Mouse (Mus musculus) left cerebral cortex, adult 2 months (tissue): ENCODE data around the gene Klhdc8a. TPM values are rescaled to one million over a fixed set of nuclear protein-coding genes. Genes with fewer than 3 reads are reported as not detected.

Experiments
- DNase-seq, 2 experiments: peaks; one replicate each; pipeline ENCODE4 v3.0.0; 2021 to 2022; ENCODE audit warnings: low spot score in 2 of 2, mixed read lengths in 1 of 2; ENCODE audit errors: extremely low spot score in 1 of 2
- H3K27ac ChIP-seq: fragments of 200-600 bp; 2 replicates; pipeline ENCODE4 v1.8.1; 2022
- H3K4me3 ChIP-seq: fragments of 200-600 bp; 2 replicates; pipeline ENCODE4 v1.8.1; 2022
- CTCF ChIP-seq: fragments of 200-600 bp; IDR thresholded peaks from 2 replicates; pipeline ENCODE4 v1.8.1; 2022; ENCODE audit warnings: antibody characterized with exemption, mild to moderate bottlenecking, moderate library complexity
- intact Hi-C: fragments of 180-260 bp; cut with DNase I; formaldehyde crosslinking; loops from one replicate; pipeline ENCODE4 v1.15.1; 2025
- total RNA-seq, 2 experiments: library from RNA; stranded (reverse); gene quantifications; 2 replicates each; pipeline ENCODE4 v1.2.3; 2021

The Klhdc8a gene
- total RNA-seq, 2 experiments from 2014 or later: 12.2 to 13.2 TPM

DNA sequence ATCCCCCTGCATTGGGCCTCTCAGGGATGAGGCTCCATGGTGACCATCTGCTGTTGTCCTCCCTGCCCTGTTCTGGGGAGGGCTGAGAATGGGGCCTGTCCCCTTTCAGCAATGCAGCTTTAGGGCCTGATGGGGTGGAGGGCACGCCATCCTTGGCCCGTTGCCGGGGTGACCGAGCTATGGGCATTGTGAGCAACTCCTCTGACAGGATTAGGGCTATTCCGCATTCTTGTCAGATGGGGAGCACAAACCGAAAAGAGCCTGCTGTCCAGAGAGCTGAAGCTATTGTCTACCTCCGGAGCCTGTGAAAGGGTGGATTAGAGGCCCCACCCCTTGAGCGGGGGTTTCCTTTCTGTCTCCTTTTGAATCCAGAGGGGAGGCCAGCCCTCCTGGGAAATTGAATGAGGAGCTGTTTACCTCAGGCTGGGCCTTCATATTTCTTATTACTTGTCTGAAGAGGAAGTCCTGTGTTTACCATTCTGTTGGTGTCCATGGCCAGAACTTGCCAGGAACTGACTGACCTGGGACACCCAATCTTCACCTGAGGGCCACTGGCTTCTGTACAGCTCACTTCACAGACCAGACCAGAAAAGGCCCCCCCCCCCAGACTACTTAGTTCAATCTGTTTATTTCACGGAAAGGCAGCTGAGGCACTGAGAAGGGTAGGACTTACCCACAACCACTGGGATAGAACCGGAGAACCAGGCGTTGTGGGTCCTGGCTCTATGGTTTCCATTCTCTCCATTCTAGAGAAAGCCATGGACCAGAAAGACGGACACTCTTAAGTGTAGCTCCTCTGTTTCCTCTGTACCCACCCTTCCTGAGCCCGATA is 24.5 kb downstream of the Klhdc8a start:
- Histone ChIP-seq H3K4me3 (no peak overlapping the region), H3K27ac (no peak overlapping the region)
- intact Hi-C loops: no loop called here
- TF ChIP-seq CTCF: no peak
- DNase-seq: no peak

DNA sequence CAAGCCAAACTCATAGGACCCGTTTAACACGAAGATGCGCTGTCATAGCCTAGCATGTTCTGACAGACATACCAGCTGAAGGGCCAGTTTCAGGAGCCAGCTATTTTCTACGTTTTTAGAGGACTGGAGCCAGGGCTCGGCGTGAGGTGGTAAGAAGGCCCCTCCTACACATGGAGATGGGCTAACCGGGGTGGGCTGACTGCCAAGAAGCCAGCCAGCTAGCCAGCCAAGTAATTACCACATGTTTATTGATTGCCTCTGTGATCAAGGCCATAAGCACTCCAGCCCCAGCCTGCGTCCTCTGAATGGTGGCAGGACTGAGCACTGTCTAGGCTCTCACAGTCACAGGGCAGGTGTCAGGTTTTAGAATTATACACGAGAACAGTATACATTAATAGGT is 28.4 kb downstream of the Klhdc8a start:
- H3K27ac ChIP-seq: no peak overlapping the region
- TF ChIP-seq CTCF: no peak
- intact Hi-C loops: no loop called here
- no peak for DNase-seq
- no peak overlapping the region for H3K4me3 ChIP-seq

DNA sequence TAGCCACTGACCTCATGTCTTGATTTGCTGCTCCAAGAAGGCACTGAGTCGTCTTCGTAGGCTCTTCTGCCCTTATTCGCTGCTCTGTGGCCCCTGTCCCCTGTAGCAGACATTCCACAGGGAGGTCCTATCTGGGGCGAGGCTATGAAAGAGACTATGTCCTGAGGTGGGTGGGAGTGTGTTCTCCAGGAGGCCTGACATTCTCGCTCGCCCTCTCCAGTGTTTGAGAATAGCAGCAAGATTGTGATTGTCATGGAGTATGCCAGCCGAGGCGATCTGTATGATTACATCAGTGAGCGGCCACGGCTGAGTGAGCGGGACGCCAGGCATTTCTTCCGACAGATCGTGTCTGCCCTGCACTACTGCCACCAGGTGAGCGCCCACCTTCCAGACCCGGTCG is 29.1 kb downstream of the Klhdc8a start:
- no peak for DNase-seq
- no peak overlapping the region for H3K4me3 ChIP-seq
- no peak for TF ChIP-seq CTCF
- intact Hi-C loops: no loop called here
- H3K27ac ChIP-seq: no peak overlapping the region

DNA sequence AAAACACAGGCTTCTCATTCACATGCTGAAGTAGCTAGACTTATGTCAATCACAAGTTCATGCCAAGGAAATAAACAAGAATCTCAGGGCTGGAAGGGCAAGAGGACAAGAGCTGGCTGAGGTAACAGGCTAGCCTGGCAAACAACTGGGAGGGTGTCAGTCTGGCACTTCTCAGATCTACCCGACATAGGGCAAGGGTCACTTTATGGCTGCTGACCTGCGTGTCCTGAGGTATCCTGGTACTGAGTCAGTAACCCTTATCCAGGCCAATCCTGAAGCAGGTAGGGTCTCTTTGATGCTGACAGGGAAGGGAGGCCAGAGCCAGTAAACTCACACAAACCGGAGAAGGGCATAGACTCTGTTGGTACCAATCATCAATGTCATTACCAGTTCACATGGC is 30.1 kb downstream of the Klhdc8a start:
- Histone ChIP-seq H3K4me3 (no peak overlapping the region), H3K27ac (no peak overlapping the region)
- TF ChIP-seq CTCF: no peak
- intact Hi-C loops: no loop called here
- DNase-seq: no peak

DNA sequence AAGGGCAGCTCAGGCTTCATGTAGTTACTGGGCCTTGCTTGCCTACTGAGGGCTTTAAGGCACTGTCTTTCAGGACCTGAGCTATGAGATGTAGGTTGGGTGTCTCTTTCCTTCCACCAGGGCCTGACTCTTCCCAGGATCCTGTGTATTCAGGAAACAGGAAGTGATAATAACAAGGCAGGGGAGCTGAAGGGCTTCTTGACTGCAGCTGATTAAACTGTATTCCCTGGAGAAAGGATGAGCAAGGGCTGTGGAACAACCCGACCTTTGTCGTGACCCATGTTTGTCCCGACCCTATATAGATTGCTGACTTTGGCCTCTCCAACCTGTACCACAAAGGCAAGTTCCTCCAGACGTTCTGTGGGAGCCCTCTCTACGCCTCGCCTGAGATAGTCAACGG is 31.2 kb downstream of the Klhdc8a start:
- intact Hi-C loops: no loop called here
- Histone ChIP-seq H3K27ac (no peak overlapping the region), H3K4me3 (no peak overlapping the region)
- DNase-seq: no peak
- no peak for TF ChIP-seq CTCF

DNA sequence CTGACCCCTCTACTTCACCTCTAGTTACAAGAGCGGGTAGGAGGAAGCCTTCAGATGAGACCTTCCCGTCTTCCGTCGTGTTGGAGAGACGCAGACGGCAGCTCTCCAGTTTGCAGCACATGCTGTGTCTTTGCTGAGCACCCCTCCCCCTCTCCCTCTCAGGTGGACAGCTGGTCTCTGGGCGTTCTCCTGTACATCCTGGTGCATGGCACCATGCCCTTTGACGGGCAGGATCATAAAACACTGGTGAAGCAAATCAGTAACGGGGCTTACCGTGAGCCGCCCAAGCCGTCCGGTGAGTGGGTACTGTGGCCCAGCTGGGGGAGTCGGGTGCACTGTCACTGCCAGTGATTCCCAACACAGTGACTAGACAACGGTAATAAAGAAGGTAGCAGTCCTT is 32.0 kb downstream of the Klhdc8a start:
- no peak for TF ChIP-seq CTCF
- Histone ChIP-seq H3K4me3 (no peak overlapping the region), H3K27ac (no peak overlapping the region)
- DNase-seq: no peak
- intact Hi-C loops: no loop called here

DNA sequence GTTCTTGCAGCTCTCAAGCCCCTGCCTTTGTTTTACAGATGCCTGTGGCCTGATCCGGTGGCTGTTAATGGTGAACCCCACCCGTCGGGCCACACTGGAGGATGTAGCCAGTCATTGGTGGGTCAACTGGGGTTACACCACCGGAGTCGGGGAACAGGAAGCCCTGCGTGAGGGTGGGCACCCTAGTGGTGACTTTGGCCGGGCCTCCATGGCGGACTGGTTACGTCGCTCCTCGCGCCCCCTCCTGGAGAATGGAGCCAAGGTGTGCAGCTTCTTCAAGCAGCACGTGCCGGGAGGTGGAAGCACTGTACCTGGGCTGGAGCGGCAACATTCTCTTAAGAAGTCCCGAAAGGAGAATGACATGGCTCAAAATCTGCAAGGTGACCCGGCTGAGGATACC is 32.9 kb downstream of the Klhdc8a start:
- intact Hi-C loops: no loop called here
- no peak for TF ChIP-seq CTCF
- no peak for DNase-seq
- Histone ChIP-seq H3K4me3 (no peak overlapping the region), H3K27ac (no peak overlapping the region)

DNA sequence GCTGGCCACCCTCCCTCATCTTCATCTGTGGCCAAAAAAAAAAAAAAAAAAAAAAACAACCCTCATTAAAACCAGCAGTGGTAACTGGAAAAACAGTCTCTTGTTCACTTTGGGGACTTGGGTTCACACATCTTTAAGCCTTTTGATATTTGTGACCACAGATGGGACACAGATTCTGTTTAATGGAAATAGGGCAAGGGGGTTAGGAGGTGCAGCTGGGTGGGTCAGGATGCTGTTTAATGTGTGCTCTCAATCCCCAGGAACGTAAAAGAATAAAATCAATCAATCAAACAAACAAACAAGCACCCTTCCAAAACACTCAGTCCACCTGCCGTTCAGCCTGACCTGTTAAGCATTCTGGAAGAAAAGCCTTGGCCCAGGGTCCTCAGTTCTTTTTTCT is 34.8 kb downstream of the Klhdc8a start:
- DNase-seq: no peak
- intact Hi-C loops: no loop called here
- no peak for TF ChIP-seq CTCF
- Histone ChIP-seq H3K27ac (no peak overlapping the region), H3K4me3 (no peak overlapping the region)

DNA sequence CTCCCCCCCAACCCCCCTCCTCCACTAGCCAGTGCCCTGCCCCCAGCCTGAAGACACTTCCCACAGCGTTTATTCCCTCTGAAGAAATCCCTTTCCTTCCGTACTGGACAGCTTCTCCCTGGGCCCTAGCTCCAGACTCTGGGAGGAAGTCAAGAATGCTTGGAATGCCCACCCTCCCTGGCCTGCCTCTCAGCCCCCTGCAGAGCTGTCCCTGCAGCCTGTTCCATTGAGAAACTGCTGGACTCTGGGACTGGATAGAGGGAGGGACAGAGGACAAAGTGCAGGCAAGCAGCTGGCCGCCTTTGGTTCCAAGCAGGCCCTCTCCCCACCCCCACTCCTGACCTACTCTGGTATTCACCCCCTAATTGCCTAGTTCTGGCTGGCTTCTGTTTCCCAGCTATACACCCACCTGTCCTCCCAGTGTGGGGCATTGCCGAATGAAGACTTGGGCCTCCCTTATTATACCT is 35.3 kb downstream of the Klhdc8a start:
- peak in 1 of 2 experiments; percentile 18 for DNase-seq
- no peak overlapping the region; the same call in 1 of the 2 replicates for H3K27ac ChIP-seq
- intact Hi-C loops: no loop called here
- no peak overlapping the region for H3K4me3 ChIP-seq
- TF ChIP-seq CTCF: no peak

DNA sequence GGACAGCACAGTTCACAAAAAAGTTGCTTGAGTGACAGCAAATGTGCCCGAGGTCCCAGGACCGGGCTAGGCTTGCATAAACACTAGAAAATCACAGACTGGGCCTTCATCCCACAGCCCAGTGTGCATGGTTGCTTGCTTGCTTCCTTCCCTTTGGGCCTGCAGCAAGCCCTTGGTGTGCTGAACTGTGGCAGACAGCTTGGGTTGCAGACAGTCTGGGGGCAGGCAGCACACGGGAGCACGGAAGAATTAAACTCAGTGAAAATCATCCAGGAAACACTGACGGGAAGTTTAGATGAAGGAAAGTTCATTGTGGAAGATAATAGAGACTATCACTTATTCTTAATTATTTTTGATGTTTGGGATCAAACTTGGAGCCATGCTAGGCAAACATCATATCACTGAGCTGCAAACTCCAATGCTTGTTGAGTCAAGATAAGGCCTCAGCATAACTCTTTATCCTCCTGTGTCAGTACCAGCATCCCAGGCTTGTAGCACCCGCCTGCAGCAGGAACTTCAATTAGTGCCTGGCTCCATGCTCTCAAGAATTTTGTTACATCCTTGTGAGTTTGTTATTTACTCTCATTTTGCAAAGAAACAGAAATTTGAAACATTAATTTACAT is 35.9 kb downstream of the Klhdc8a start:
- intact Hi-C loops: no loop called here
- no peak for DNase-seq
- Histone ChIP-seq H3K4me3 (no peak overlapping the region), H3K27ac (no peak overlapping the region; the same call in 1 of the 2 replicates)
- TF ChIP-seq CTCF: no peak

DNA sequence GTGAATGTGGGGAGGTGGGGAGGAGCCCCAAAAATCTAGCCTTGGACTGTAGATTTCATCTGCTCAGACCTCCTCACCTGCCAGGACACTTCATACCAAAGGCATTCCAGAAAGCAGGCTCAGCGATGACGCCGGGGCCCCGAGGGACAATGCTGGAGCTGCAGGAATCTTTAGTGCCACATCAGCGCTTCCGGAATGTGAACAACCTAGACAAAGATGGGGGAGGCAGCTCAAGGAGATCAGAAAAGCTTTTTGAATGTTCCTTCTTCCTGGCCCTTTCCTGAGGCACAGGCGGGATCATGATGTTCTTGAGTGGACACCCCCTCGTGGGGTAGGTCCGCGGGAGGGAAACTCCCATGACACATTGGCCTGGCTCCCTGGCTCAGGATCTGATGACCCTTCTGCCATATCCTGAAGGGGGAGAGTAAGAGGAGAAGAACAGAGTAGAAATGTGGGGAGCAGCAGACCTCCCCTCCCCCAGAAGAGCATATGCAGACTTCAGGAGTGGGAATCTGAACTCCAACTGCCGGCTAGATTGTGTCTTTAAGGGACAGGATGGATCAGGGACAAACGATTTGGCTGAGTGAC is 37.0 kb downstream of the Klhdc8a start:
- intact Hi-C loops: no loop called here
- TF ChIP-seq CTCF: no peak
- no peak for DNase-seq
- Histone ChIP-seq H3K27ac (no peak overlapping the region), H3K4me3 (no peak overlapping the region)

DNA sequence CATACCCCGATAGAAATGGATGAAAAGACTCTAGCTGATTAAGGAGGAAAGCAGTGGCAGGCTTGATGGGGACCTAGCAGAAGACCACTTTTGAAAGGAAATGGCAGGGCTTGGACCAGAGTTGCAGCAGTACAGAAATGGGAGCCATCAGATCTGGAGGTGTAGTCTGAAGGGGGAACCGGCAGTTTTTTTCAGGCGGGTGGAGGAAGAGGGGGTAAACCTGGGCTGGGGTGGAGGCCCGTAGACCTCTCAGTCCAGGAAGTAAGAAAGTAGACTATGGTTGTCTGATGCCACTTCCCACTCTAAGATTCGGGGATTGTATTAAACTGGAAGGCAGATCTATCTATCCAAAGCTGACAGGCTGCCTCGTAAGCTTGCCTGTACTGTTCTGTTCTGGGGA is 38.5 kb downstream of the Klhdc8a start:
- DNase-seq: no peak
- intact Hi-C loops: no loop called here

More for the DNA sequence above, 38.5 kb downstream of the Klhdc8a start:
- TF ChIP-seq CTCF: no peak
- Histone ChIP-seq H3K4me3 (no peak overlapping the region), H3K27ac (no peak overlapping the region)
